Mouse (Mus musculus): ENCODE data around the gene Gm973.

The Gm973 gene

DNA sequence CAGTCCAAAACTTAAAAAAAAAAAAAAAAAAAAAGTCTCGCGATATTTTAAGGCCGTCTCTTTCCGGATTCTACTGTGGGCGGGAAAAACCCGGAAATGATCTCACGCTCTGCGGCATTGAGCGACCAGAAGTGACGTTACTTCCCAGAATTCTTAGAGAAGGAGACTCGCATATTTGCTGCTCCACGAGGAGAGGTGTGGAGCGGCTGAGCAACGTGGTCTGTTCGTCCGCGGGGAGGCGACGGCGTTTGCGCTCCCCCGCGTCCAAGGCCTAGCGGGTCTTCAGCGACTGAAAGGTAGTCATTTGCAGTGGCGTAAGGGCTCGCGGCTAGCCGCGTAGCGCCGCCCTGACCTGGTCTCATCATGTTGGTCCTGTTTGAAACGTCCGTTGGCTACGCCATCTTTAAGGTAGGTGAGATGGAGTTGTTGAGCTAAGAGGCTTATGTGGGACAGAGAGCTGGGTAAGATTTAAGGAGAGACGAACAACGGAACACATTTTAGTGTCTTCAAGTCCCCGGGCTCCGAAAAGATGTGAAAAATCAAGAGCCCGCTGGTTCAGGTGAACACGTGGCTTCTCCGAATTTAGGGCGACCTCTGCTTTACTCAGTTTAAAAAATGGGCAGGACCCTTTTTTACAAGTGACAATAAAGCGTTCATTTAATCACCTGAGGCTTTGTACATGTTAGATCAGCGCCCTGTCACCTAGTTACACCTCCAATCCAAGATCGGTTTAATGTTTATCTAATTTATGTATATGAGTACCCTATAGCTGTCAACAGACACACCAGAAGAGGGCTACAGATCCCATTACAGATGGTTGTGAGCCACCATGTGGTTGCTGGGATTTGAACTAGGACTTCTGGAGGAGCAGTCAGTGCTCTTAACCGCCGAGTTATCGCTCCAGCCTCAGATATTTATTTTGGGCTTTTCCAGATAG is 169.0 kb downstream of the Gm973 start, which contains the start of gene Nop58:
TSS of gene Nop58 (plus strand) at position 153 of the 937 bp plus-strand sequence.
- under 1% methylated on average over 49 of the region's 49 CpGs for WGBS

Measured in cerebral cortex, adult 2 months (tissue).